Mouse (Mus musculus): ENCODE results near the gene Gm10320. TPM values are rescaled to one million over a fixed set of nuclear protein-coding genes. Genes with fewer than 3 reads are reported as not detected.

Gene Gm10320
- polyA plus RNA-seq, 1 experiment from 2014 or later = 1.5 TPM

DNA sequence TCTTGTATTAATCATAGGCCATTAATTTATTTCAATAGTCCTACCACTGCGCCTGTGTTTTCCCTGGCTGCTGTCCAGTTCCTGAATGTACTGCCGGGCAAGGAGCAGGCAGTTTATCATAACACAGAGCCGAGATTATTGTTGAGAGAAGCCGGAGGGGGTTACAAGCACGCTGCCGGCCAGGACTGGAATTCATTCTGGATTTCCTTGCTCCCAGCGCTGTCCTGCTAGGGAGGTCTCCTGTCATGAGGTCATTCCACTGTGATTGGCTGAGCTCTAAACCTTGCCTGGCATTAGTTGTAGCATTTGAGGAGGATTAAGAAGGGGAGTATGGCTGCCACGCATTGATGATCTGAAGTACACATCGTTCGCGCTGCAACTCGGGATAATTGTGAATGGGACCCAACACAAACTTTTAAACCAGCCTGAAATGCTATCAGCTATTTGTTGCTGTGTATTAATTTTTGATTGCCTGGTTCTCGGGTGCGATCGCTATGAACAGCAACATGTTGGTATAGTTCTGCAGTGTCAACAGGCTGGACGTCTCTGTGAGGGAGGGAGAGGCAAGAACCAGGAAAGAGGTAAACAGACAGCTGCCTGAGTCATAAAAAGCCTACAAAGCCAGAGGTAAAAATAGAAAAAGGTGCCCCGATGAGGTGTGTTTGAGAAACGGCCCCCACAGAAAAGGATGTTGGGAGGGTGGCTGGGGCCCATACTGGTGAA is 42.5 kb upstream of the Gm10320 start:
- Histone ChIP-seq H3K27me3 (ENCODE audit: control insufficient read depth, insufficient read depth, low read length) (no peaks in the 10 kb centered on the region), H3K27ac (replicated peaks) (peak overlapping the region; percentile 79)
- WGBS = 9% methylated on average over 18 of the region's 18 CpGs

DNA sequence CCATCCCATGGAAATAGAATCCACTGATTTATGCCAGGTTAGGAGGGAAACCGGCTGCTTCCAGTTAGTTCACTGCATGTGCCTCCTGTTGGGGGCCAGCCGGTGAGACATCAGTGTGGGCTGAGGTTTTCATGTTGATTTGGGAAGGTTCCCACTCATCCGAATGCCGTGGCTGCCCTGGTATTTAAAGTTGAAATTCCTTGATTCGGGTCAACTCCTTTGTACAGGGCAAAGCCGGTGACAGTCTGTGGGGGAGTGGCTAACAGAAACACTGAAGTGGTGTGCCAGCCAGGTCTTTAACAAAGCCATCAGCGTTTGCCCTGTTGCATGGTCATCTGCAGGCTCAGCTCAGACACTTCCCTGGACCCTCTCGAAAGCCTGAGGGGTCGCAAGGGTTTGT is 41.6 kb upstream of the Gm10320 start:
- no peaks in the 10 kb centered on the region for H3K9me3 ChIP-seq (ENCODE audit: control insufficient read depth, low read length)
- DNase-seq (ENCODE audit: low spot score) = no peak
- WGBS = 24% methylated on average over 9 of the region's 9 CpGs
- no peak for ATAC-seq (ENCODE audit: low FRiP score, low TSS enrichment)
- H3K36me3 ChIP-seq (ENCODE audit: control insufficient read depth, insufficient read depth, low read length) = no peaks in the 10 kb centered on the region
- H3K27ac ChIP-seq (replicated peaks) = no peak overlapping the region
- no peaks in the 10 kb centered on the region for H3K27me3 ChIP-seq (ENCODE audit: control insufficient read depth, insufficient read depth, low read length)
- H3K4me3 ChIP-seq (ENCODE audit: low read depth, low read length) = no peak overlapping the region
- H3K4me2 ChIP-seq (replicated peaks; ENCODE audit: low read depth) = peak overlapping the region; percentile 11; the same call in 1 of the 2 replicates
- 0 out of 2 replicates have a peak, but pooled peaks cover 2% of the 10 kb centered on the region for H3K4me1 ChIP-seq (replicated peaks; ENCODE audit: control insufficient read depth, insufficient read depth)
- TF ChIP-seq EP300 (optimal IDR thresholded peaks at IDR 0.05) (no peak), CTCF (IDR thresholded peaks at IDR 0.05; ENCODE audit: low read depth) (no peak)
- no peak overlapping the region for H3K9ac ChIP-seq (ENCODE audit: low read length)

More for the DNA sequence above, 42.5 kb upstream of the Gm10320 start:
- no peaks in the 10 kb centered on the region for H3K9me3 ChIP-seq (ENCODE audit: control insufficient read depth, low read length)
- TF ChIP-seq CTCF (IDR thresholded peaks at IDR 0.05; ENCODE audit: low read depth) = peak; percentile 6; the same call in 1 of the 2 replicates
- no peak for TF ChIP-seq EP300 (optimal IDR thresholded peaks at IDR 0.05)
- H3K4me1 ChIP-seq (replicated peaks; ENCODE audit: control insufficient read depth, insufficient read depth) = 0 out of 2 replicates have a peak, but pooled peaks cover 2% of the 10 kb centered on the region
- peak overlapping the region; percentile 53 for H3K4me2 ChIP-seq (replicated peaks; ENCODE audit: low read depth)
- ATAC-seq (ENCODE audit: low FRiP score, low TSS enrichment) (peak; percentile 85), DNase-seq (ENCODE audit: low spot score) (peak; percentile 81)
- H3K4me3 ChIP-seq (ENCODE audit: low read depth, low read length) = no peak overlapping the region
- no peaks in the 10 kb centered on the region for H3K36me3 ChIP-seq (ENCODE audit: control insufficient read depth, insufficient read depth, low read length)
- H3K9ac ChIP-seq (ENCODE audit: low read length) = 0 out of 2 replicates have a peak overlapping the region, but pooled peaks have one; percentile 18

DNA sequence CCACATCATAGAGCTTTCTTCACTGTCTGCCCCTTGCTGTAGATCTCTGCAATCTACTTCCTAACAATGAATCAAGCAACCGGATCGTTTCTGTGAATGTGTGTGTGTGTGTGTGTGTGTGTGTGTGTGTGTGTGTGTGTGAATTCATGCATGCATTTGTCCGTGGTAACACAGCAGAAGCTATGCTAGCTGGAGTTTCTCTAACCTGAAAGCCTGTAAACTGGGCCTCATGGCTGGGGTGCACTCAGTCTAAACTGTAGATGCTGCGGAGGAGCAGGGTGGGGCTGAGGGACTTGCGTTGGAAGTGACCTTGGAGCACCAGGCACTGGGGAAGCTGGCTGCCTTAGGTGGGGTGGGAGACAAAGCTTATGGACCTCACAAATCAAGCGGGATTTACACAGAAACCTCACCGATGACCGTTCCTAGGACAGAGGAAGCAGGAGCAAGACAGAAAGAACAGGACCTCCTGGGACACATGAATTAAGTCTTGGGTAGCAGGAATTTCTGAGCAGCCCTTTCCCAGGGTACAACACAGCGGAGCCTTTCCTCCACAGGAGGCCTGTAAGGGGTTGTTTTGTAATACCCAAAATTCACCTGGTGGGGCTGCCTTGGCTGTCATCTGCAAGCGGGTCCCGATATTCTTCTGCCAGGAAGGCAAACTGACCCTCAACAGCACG is 41.0 kb upstream of the Gm10320 start:
- Histone ChIP-seq H3K36me3 (ENCODE audit: control insufficient read depth, insufficient read depth, low read length) (no peaks in the 10 kb centered on the region), H3K4me2 (replicated peaks; ENCODE audit: low read depth) (no peak overlapping the region), H3K4me1 (replicated peaks; ENCODE audit: control insufficient read depth, insufficient read depth) (0 out of 2 replicates have a peak, but pooled peaks cover 2% of the 10 kb centered on the region), H3K27ac (replicated peaks) (no peak overlapping the region), H3K4me3 (ENCODE audit: low read depth, low read length) (no peak overlapping the region), H3K27me3 (ENCODE audit: control insufficient read depth, insufficient read depth, low read length) (no peaks in the 10 kb centered on the region), H3K9ac (ENCODE audit: low read length) (no peak overlapping the region), H3K9me3 (ENCODE audit: control insufficient read depth, low read length) (no peaks in the 10 kb centered on the region)
- ATAC-seq (ENCODE audit: low FRiP score, low TSS enrichment) (no peak), DNase-seq (ENCODE audit: low spot score) (no peak)
- 46% methylated on average over 12 of the region's 12 CpGs for WGBS
- TF ChIP-seq EP300 (optimal IDR thresholded peaks at IDR 0.05) (no peak), CTCF (IDR thresholded peaks at IDR 0.05; ENCODE audit: low read depth) (no peak)

- DNase-seq (ENCODE audit: low spot score) = no peak
- Histone ChIP-seq H3K36me3 (ENCODE audit: control insufficient read depth, insufficient read depth, low read length) (no peaks in the 10 kb centered on the region), H3K4me1 (replicated peaks; ENCODE audit: control insufficient read depth, insufficient read depth) (0 out of 2 replicates have a peak, but pooled peaks cover 2% of the 10 kb centered on the region), H3K9ac (ENCODE audit: low read length) (no peak overlapping the region), H3K27ac (replicated peaks) (no peak overlapping the region), H3K27me3 (ENCODE audit: control insufficient read depth, insufficient read depth, low read length) (no peaks in the 10 kb centered on the region), H3K9me3 (ENCODE audit: control insufficient read depth, low read length) (no peaks in the 10 kb centered on the region), H3K4me3 (ENCODE audit: low read depth, low read length) (no peak overlapping the region), H3K4me2 (replicated peaks; ENCODE audit: low read depth) (no peak overlapping the region)
- TF ChIP-seq CTCF (IDR thresholded peaks at IDR 0.05; ENCODE audit: low read depth) (no peak), EP300 (optimal IDR thresholded peaks at IDR 0.05) (no peak)
- 79% methylated on average over 9 of the region's 9 CpGs for WGBS
- ATAC-seq (ENCODE audit: low FRiP score, low TSS enrichment) = no peak
These were observed 40.2 kb upstream of the Gm10320 start for GRCm38 (mm10) chr13:98531976-98532375.

- TF ChIP-seq CTCF (IDR thresholded peaks at IDR 0.05; ENCODE audit: low read depth) (no peak), EP300 (optimal IDR thresholded peaks at IDR 0.05) (no peak)
- Histone ChIP-seq H3K27ac (replicated peaks) (no peak overlapping the region), H3K4me2 (replicated peaks; ENCODE audit: low read depth) (no peak overlapping the region), H3K27me3 (ENCODE audit: control insufficient read depth, insufficient read depth, low read length) (no peaks in the 10 kb centered on the region), H3K9ac (ENCODE audit: low read length) (no peak overlapping the region), H3K4me1 (replicated peaks; ENCODE audit: control insufficient read depth, insufficient read depth) (0 out of 2 replicates have a peak, but pooled peaks cover 2% of the 10 kb centered on the region), H3K4me3 (ENCODE audit: low read depth, low read length) (no peak overlapping the region), H3K36me3 (ENCODE audit: control insufficient read depth, insufficient read depth, low read length) (no peaks in the 10 kb centered on the region), H3K9me3 (ENCODE audit: control insufficient read depth, low read length) (no peaks in the 10 kb centered on the region)
- DNase-seq (ENCODE audit: low spot score) = no peak
- ATAC-seq (ENCODE audit: low FRiP score, low TSS enrichment) = no peak
- WGBS = 32% methylated on average over 3 of the region's 3 CpGs
These were observed 39.5 kb upstream of the Gm10320 start for GRCm38 (mm10) chr13:98531306-98531705.
